Mouse (Mus musculus): ENCODE measurements around the gene Krt6b. TPM values are rescaled to one million over a fixed set of nuclear protein-coding genes. Genes with fewer than 3 reads are reported as not detected.

Krt6b gene
- polyA plus RNA-seq (2014; fragmentation: Nextera tagmentation; extraction: Ambion mirVana) = not detected in 2 replicates

DNA sequence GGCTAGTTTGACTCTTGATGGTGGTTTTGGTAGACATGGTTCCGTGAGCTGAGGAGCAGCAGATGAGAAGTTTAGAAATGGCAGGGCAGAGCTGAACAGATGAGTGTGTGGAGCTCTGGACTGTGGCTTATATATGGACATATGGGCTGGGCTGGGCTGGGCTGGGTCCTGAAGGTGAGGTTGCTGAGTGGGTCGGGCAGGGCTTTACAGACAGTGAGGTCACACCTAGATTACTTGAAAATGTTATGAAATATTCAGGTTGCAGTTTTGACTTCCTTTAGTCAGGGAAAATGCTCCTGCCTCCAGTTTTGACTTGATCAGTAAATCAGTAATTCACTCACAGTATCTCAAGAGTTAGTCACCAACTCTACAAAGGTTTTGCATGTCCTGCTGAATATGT is at the start of gene Krt6b:
Gene Krt6b (minus strand): TSS at position 101 of the 400 bp plus-strand sequence.
- Histone ChIP-seq H3K9ac (replicated peaks; ENCODE audit: low read depth, low read length) (no peak within 1 kb of the TSS), H3K27ac (ENCODE audit: low read length) (no peak within 1 kb of the TSS), H3K36me3 (ENCODE audit: control insufficient read depth, insufficient read depth, low read length) (no peaks in the 10 kb centered on the region), H3K27me3 (ENCODE audit: control insufficient read depth, insufficient read depth, low read length) (no peaks in the 10 kb centered on the region), H3K4me1 (ENCODE audit: control insufficient read depth, insufficient read depth, low read length) (no peaks in the 10 kb centered on the region), H3K4me3 (ENCODE audit: low read depth, low read length) (no peak within 1 kb of the TSS), H3K4me2 (replicated peaks; ENCODE audit: low read depth, low read length) (no peak within 1 kb of the TSS), H3K9me3 (ENCODE audit: control insufficient read depth, low read depth, low read length) (no peaks in the 10 kb centered on the region)
- ATAC-seq (ENCODE audit: insufficient number of reproducible peaks, insufficient read depth, low FRiP score, low read depth) = no peak
- 85% methylated on average over 2 of the region's 2 CpGs for WGBS

- H3K27ac ChIP-seq (ENCODE audit: low read length) = no peak overlapping the region
- WGBS = 50% methylated on average over 5 of the region's 5 CpGs
- no peak overlapping the region for H3K9ac ChIP-seq (replicated peaks; ENCODE audit: low read depth, low read length)
- no peaks in the 10 kb centered on the region for H3K27me3 ChIP-seq (ENCODE audit: control insufficient read depth, insufficient read depth, low read length)
- H3K4me2 ChIP-seq (replicated peaks; ENCODE audit: low read depth, low read length) = no peak overlapping the region
- H3K4me1 ChIP-seq (ENCODE audit: control insufficient read depth, insufficient read depth, low read length) = no peaks in the 10 kb centered on the region
- no peaks in the 10 kb centered on the region for H3K36me3 ChIP-seq (ENCODE audit: control insufficient read depth, insufficient read depth, low read length)
- H3K9me3 ChIP-seq (ENCODE audit: control insufficient read depth, low read depth, low read length) = no peaks in the 10 kb centered on the region
- H3K4me3 ChIP-seq (ENCODE audit: low read depth, low read length) = no peak overlapping the region
- ATAC-seq (ENCODE audit: insufficient number of reproducible peaks, insufficient read depth, low FRiP score, low read depth) = no peak
Measured at GRCm38 (mm10) chr15:101724686-101725085, 44.6 kb upstream of the Krt6b start.

DNA sequence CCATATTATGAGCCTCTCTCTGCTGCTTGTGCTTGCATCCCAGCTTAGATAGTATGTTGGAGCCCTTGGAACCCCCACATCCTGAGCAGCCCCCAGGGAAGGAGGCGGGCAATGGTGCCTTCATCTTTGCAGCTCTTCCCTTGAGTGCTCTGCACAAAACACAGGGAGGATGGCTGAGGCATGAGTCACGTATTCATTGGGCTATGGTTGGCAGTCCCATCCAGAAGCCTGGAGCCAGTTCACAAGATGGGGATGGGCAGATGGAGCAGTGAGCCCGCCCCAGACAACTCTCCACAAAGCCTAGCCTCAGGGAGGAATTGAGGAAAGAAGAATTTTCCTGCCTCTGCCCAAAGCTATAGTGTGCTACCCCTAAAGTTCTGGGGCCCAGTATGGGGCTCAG is 35.7 kb upstream of the Krt6b start:
- Histone ChIP-seq H3K4me3 (ENCODE audit: low read depth, low read length) (no peak overlapping the region), H3K27ac (ENCODE audit: low read length) (no peak overlapping the region), H3K4me1 (ENCODE audit: control insufficient read depth, insufficient read depth, low read length) (no peaks in the 10 kb centered on the region), H3K27me3 (ENCODE audit: control insufficient read depth, insufficient read depth, low read length) (no peaks in the 10 kb centered on the region), H3K9ac (replicated peaks; ENCODE audit: low read depth, low read length) (no peak overlapping the region), H3K36me3 (ENCODE audit: control insufficient read depth, insufficient read depth, low read length) (no peaks in the 10 kb centered on the region), H3K9me3 (ENCODE audit: control insufficient read depth, low read depth, low read length) (no peaks in the 10 kb centered on the region), H3K4me2 (replicated peaks; ENCODE audit: low read depth, low read length) (no peak overlapping the region)
- no peak for ATAC-seq (ENCODE audit: insufficient number of reproducible peaks, insufficient read depth, low FRiP score, low read depth)
- 87% methylated on average over 3 of the region's 3 CpGs for WGBS

GRCm38 (mm10) chr15:101714356-101714755 is 34.3 kb upstream of the Krt6b start:
- Histone ChIP-seq H3K27me3 (ENCODE audit: control insufficient read depth, insufficient read depth, low read length) (no peaks in the 10 kb centered on the region), H3K4me1 (ENCODE audit: control insufficient read depth, insufficient read depth, low read length) (no peaks in the 10 kb centered on the region), H3K36me3 (ENCODE audit: control insufficient read depth, insufficient read depth, low read length) (no peaks in the 10 kb centered on the region), H3K4me2 (replicated peaks; ENCODE audit: low read depth, low read length) (no peak overlapping the region), H3K4me3 (ENCODE audit: low read depth, low read length) (no peak overlapping the region), H3K9me3 (ENCODE audit: control insufficient read depth, low read depth, low read length) (no peaks in the 10 kb centered on the region), H3K27ac (ENCODE audit: low read length) (no peak overlapping the region), H3K9ac (replicated peaks; ENCODE audit: low read depth, low read length) (no peak overlapping the region)
- ATAC-seq (ENCODE audit: insufficient number of reproducible peaks, insufficient read depth, low FRiP score, low read depth) = no peak
- WGBS = 68% methylated on average over 5 of the region's 5 CpGs

- H3K9ac ChIP-seq (replicated peaks; ENCODE audit: low read depth, low read length) = no peak overlapping the region
- H3K27me3 ChIP-seq (ENCODE audit: control insufficient read depth, insufficient read depth, low read length) = no peaks in the 10 kb centered on the region
- no peaks in the 10 kb centered on the region for H3K36me3 ChIP-seq (ENCODE audit: control insufficient read depth, insufficient read depth, low read length)
- ATAC-seq (ENCODE audit: insufficient number of reproducible peaks, insufficient read depth, low FRiP score, low read depth) = no peak
- H3K27ac ChIP-seq (ENCODE audit: low read length) = no peak overlapping the region
- H3K9me3 ChIP-seq (ENCODE audit: control insufficient read depth, low read depth, low read length) = no peaks in the 10 kb centered on the region
- WGBS = 61% methylated on average over 8 of the region's 8 CpGs
- no peak overlapping the region for H3K4me2 ChIP-seq (replicated peaks; ENCODE audit: low read depth, low read length)
- no peak overlapping the region for H3K4me3 ChIP-seq (ENCODE audit: low read depth, low read length)
- no peaks in the 10 kb centered on the region for H3K4me1 ChIP-seq (ENCODE audit: control insufficient read depth, insufficient read depth, low read length)
Measured at GRCm38 (mm10) chr15:101713731-101714130, 33.6 kb upstream of the Krt6b start.

DNA sequence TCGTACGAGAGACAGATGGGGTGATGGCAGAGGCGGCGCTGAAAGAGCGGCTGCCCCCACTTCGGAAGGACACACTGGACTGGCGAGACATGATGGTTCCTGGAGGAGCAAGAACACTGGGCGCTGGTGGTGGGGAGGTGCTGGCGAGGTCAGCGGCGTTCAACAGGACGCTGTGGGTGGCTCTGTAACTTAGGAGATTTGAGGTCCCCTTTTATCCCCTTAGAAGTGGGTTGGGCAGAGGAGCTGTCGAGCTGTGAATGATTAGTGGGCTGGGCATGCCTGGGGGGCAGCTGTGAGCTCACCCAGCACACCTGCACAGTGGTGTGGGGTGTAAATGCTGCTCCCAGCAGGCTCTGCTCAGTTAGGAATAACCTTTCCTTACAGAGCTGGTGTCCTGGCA is 32.6 kb upstream of the Krt6b start, which contains the start of gene Krt5:
Gene Krt5 (minus strand): TSS at position 179 of the 400 bp plus-strand sequence.
- H3K27me3 ChIP-seq (ENCODE audit: control insufficient read depth, insufficient read depth, low read length) = no peaks in the 10 kb centered on the region
- H3K4me3 ChIP-seq (ENCODE audit: low read depth, low read length) = peak within 1 kb of the TSS; percentile 8; the same call in 1 of the 2 replicates
- no peak within 1 kb of the TSS for H3K27ac ChIP-seq (ENCODE audit: low read length)
- no peaks in the 10 kb centered on the region for H3K4me1 ChIP-seq (ENCODE audit: control insufficient read depth, insufficient read depth, low read length)
- 0 out of 2 replicates have a peak within 1 kb of the TSS, but pooled peaks have one; percentile 16 for H3K4me2 ChIP-seq (replicated peaks; ENCODE audit: low read depth, low read length)
- no peaks in the 10 kb centered on the region for H3K9me3 ChIP-seq (ENCODE audit: control insufficient read depth, low read depth, low read length)
- WGBS = 52% methylated on average over 13 of the region's 13 CpGs
- no peak for ATAC-seq (ENCODE audit: insufficient number of reproducible peaks, insufficient read depth, low FRiP score, low read depth)
- no peaks in the 10 kb centered on the region for H3K36me3 ChIP-seq (ENCODE audit: control insufficient read depth, insufficient read depth, low read length)
- no peak within 1 kb of the TSS for H3K9ac ChIP-seq (replicated peaks; ENCODE audit: low read depth, low read length)

- WGBS = 65% methylated on average over 11 of the region's 11 CpGs
- no peak for ATAC-seq (ENCODE audit: insufficient number of reproducible peaks, insufficient read depth, low FRiP score, low read depth)
- H3K4me1 ChIP-seq (ENCODE audit: control insufficient read depth, insufficient read depth, low read length) = no peaks in the 10 kb centered on the region
- H3K4me3 ChIP-seq (ENCODE audit: low read depth, low read length) = no peak overlapping the region
- no peak overlapping the region for H3K27ac ChIP-seq (ENCODE audit: low read length)
- no peaks in the 10 kb centered on the region for H3K27me3 ChIP-seq (ENCODE audit: control insufficient read depth, insufficient read depth, low read length)
- no peak overlapping the region for H3K4me2 ChIP-seq (replicated peaks; ENCODE audit: low read depth, low read length)
- H3K36me3 ChIP-seq (ENCODE audit: control insufficient read depth, insufficient read depth, low read length) = no peaks in the 10 kb centered on the region
- H3K9me3 ChIP-seq (ENCODE audit: control insufficient read depth, low read depth, low read length) = no peaks in the 10 kb centered on the region
- H3K9ac ChIP-seq (replicated peaks; ENCODE audit: low read depth, low read length) = no peak overlapping the region
Measured at GRCm38 (mm10) chr15:101708683-101709082, 28.6 kb upstream of the Krt6b start.

- no peak overlapping the region for H3K4me2 ChIP-seq (replicated peaks; ENCODE audit: low read depth, low read length)
- H3K27me3 ChIP-seq (ENCODE audit: control insufficient read depth, insufficient read depth, low read length) = no peaks in the 10 kb centered on the region
- 87% methylated on average over 9 of the region's 9 CpGs for WGBS
- H3K36me3 ChIP-seq (ENCODE audit: control insufficient read depth, insufficient read depth, low read length) = no peaks in the 10 kb centered on the region
- H3K9me3 ChIP-seq (ENCODE audit: control insufficient read depth, low read depth, low read length) = no peaks in the 10 kb centered on the region
- no peak for ATAC-seq (ENCODE audit: insufficient number of reproducible peaks, insufficient read depth, low FRiP score, low read depth)
- no peak overlapping the region for H3K4me3 ChIP-seq (ENCODE audit: low read depth, low read length)
- H3K4me1 ChIP-seq (ENCODE audit: control insufficient read depth, insufficient read depth, low read length) = no peaks in the 10 kb centered on the region
- H3K27ac ChIP-seq (ENCODE audit: low read length) = no peak overlapping the region
- no peak overlapping the region for H3K9ac ChIP-seq (replicated peaks; ENCODE audit: low read depth, low read length)
Measured at GRCm38 (mm10) chr15:101707454-101707853, 27.4 kb upstream of the Krt6b start.

- Histone ChIP-seq H3K9ac (replicated peaks; ENCODE audit: low read depth, low read length) (no peak overlapping the region), H3K36me3 (ENCODE audit: control insufficient read depth, insufficient read depth, low read length) (no peaks in the 10 kb centered on the region), H3K4me3 (ENCODE audit: low read depth, low read length) (no peak overlapping the region), H3K4me1 (ENCODE audit: control insufficient read depth, insufficient read depth, low read length) (no peaks in the 10 kb centered on the region), H3K27me3 (ENCODE audit: control insufficient read depth, insufficient read depth, low read length) (no peaks in the 10 kb centered on the region), H3K4me2 (replicated peaks; ENCODE audit: low read depth, low read length) (no peak overlapping the region), H3K27ac (ENCODE audit: low read length) (no peak overlapping the region), H3K9me3 (ENCODE audit: control insufficient read depth, low read depth, low read length) (no peaks in the 10 kb centered on the region)
- 75% methylated on average over 4 of the region's 4 CpGs for WGBS
- ATAC-seq (ENCODE audit: insufficient number of reproducible peaks, insufficient read depth, low FRiP score, low read depth) = no peak
Measured at GRCm38 (mm10) chr15:101704066-101704465, 24.0 kb upstream of the Krt6b start.

All from stomach, embryonic 14.5 days (tissue).